In genomic region chr4:57913021-57913420, GRCm38 (mm10) we compare ENCODE assay signal across 20 mouse cellular contexts. TPM values are rescaled to one million over a fixed set of nuclear protein-coding genes. Genes with fewer than 3 reads are reported as not detected.
"Had no signal": no experiment of that assay in that cellular context is flagged by ENCODE, and none has a peak within 500 bp of the region (broad histone marks: within the 10 kb centered on the region; RNA-seq: fewer than 3 reads in every experiment).

No protein-coding gene starts in this region.

- H3K4me3 ChIP-seq: hindbrain, embryonic 15.5 days; layer of hippocampus, adult 2 months; left cerebral cortex, adult 2 months; liver, embryonic 15.5 days; lung, embryonic 15.5 days; megakaryocyte, embryonic 14.5 days; midbrain, embryonic 10.5 days; midbrain, embryonic 13.5 days; myocyte; neural tube, embryonic 13.5 days had no signal

- ATAC-seq: midbrain, embryonic 13.5 days; midbrain, embryonic 16.5 days had no signal

- H3K27ac ChIP-seq: hindbrain, embryonic 15.5 days; layer of hippocampus, adult 2 months; left cerebral cortex, adult 2 months; liver, embryonic 15.5 days; lung, embryonic 15.5 days; midbrain, embryonic 10.5 days; midbrain, embryonic 13.5 days; neural tube, embryonic 13.5 days had no signal

- DNase-seq: layer of hippocampus, adult 9-11 months; lung, adult 18-20 months; lung, postnatal 10 days; lung, postnatal 36 days; retina, postnatal 1 day; right cerebral cortex, postnatal 25 days; thymus, postnatal 25 days had no signal

- H3K9ac ChIP-seq: hindbrain, embryonic 15.5 days; liver, embryonic 15.5 days; lung, embryonic 15.5 days; midbrain, embryonic 13.5 days; neural tube, embryonic 13.5 days had no signal

- H3K4me2 ChIP-seq: hindbrain, embryonic 15.5 days; liver, embryonic 11.5 days; liver, embryonic 15.5 days; lung, embryonic 15.5 days; midbrain, embryonic 13.5 days; neural tube, embryonic 13.5 days had no signal

- H3K4me1 ChIP-seq: midbrain, embryonic 13.5 days had no signal

- H3K36me3 ChIP-seq: hindbrain, embryonic 15.5 days; liver, embryonic 15.5 days; lung, embryonic 15.5 days; midbrain, embryonic 10.5 days; midbrain, embryonic 13.5 days; neural tube, embryonic 13.5 days had no signal

- H3K27me3 ChIP-seq: hindbrain, embryonic 15.5 days; liver, embryonic 15.5 days; lung, embryonic 15.5 days had no signal

- H3K9me3 ChIP-seq: hindbrain, embryonic 15.5 days; liver, embryonic 15.5 days; lung, embryonic 15.5 days; midbrain, embryonic 10.5 days; midbrain, embryonic 13.5 days; neural tube, embryonic 13.5 days had no signal

RNA-seq across cellular contexts. Expression of gene D630039A03Rik, which starts 3.1 kb away (rescaled TPM):
- total RNA-seq: neutrophil, adult 5-6 weeks had no signal
- polyA plus RNA-seq: midbrain, embryonic 13.5 days; midbrain, embryonic 16.5 days had no signal
